Mouse (Mus musculus) neural tube, embryonic 11.5 days (tissue): Measurements from ENCODE around the gene Tff1. TPM values are rescaled to one million over a fixed set of nuclear protein-coding genes. Genes with fewer than 3 reads are reported as not detected.

Experiments
- ATAC-seq: fragments of 200-750 bp; cut with Nextera tagmentation; 2 replicates; pipeline ENCODE4 v1.8.0; 2017; ENCODE audit warnings: moderate number of reproducible peaks, mild to moderate bottlenecking, moderate TSS enrichment, moderate library complexity; ENCODE audit not compliant: insufficient read depth, low FRiP score, low TSS enrichment
- DNase-seq: peaks from one replicate; pipeline ENCODE4 v3.0.0-alpha.2; 2015; ENCODE audit warnings: low spot score
- H3K27ac ChIP-seq: fragments of 300-500 bp; sonication (generic); 2 replicates; pipeline ENCODE4 v1.5.1; 2014; ENCODE audit warnings: low read depth, mild to moderate bottlenecking, low read length
- H3K27me3 ChIP-seq: fragments of 300-500 bp; sonication (generic); 2 replicates; pipeline ENCODE4 v1.6.1; 2014; ENCODE audit warnings: mild to moderate bottlenecking, low read length, mixed read lengths; ENCODE audit not compliant: control insufficient read depth, insufficient read depth
- H3K36me3 ChIP-seq: fragments of 300-500 bp; sonication (generic); 2 replicates; pipeline ENCODE4 v1.6.1; 2014; ENCODE audit warnings: mild to moderate bottlenecking, low read length, moderate library complexity, mixed read lengths; ENCODE audit not compliant: control insufficient read depth, insufficient read depth
- H3K4me1 ChIP-seq: fragments of 300-500 bp; sonication (generic); 2 replicates; pipeline ENCODE4 v1.6.1; 2014; ENCODE audit warnings: low read length, mixed read lengths; ENCODE audit not compliant: control insufficient read depth, insufficient read depth
- H3K4me2 ChIP-seq: fragments of 300-500 bp; sonication (generic); 2 replicates; pipeline ENCODE4 v1.6.1; 2014; ENCODE audit warnings: low read depth, mild to moderate bottlenecking, moderate library complexity
- H3K4me3 ChIP-seq: fragments of 300-500 bp; sonication (generic); 2 replicates; pipeline ENCODE4 v1.5.1; 2014; ENCODE audit warnings: low read depth, low read length
- H3K9ac ChIP-seq: fragments of 300-500 bp; sonication (generic); 2 replicates; pipeline ENCODE4 v1.6.1; 2014; ENCODE audit warnings: mild to moderate bottlenecking, low read length
- H3K9me3 ChIP-seq: fragments of 300-500 bp; sonication (generic); 2 replicates; pipeline ENCODE4 v1.6.1; 2016; ENCODE audit warnings: low read length; ENCODE audit not compliant: control insufficient read depth
- WGBS: fragments of 180-500 bp; shearing (Covaris S2); extraction: QIAGEN DNeasy Blood & Tissue Kit; methylation state at CpG from one replicate; pipeline ENCODE4 v1.1.7; 2014; 5-methylcytosine and 5-hydroxymethylcytosine counted together
- polyA plus RNA-seq: library from polyadenylated mRNA; unstranded; fragments of >200 nt; fragmentation: Nextera tagmentation; extraction: Ambion mirVana; gene quantifications from 2 replicates; pipeline ENCODE4 v1.2.1, GENCODE M21; 2014

Gene Tff1
- not detected in 2 replicates for polyA plus RNA-seq

DNA sequence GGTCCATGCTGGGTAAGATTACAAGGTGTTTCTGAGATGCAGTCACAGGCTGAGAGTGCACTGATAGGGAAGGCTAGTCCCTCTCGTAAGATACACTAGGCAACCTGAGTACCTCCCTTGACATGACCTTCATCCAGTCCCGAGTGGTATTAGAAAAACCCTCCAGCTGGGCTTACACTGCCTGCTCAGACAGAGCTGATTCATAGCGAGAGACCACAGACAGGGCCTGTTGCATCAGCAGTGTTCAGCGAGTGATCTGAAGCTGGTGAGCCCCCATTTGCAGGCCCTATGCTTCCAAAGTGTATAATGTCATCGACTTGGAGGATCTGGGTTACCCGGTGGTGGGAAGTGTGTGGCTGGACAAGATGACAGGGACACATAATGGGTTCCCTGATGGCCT, at the start of gene Tff1:
Gene Tff1 (minus strand): TSS at position 151 of the 400 bp plus-strand sequence.
- Histone ChIP-seq H3K27me3 (no peaks in the 10 kb centered on the region), H3K27ac (no peak within 1 kb of the TSS), H3K4me1 (no peaks in the 10 kb centered on the region), H3K36me3 (no peaks in the 10 kb centered on the region), H3K9me3 (no peaks in the 10 kb centered on the region), H3K9ac (no peak within 1 kb of the TSS), H3K4me2 (no peak within 1 kb of the TSS), H3K4me3 (no peak within 1 kb of the TSS)
- WGBS, result 88% methylated on average over 6 of the region's 6 CpGs
- no peak for DNase-seq
- ATAC-seq, result no peak

DNA sequence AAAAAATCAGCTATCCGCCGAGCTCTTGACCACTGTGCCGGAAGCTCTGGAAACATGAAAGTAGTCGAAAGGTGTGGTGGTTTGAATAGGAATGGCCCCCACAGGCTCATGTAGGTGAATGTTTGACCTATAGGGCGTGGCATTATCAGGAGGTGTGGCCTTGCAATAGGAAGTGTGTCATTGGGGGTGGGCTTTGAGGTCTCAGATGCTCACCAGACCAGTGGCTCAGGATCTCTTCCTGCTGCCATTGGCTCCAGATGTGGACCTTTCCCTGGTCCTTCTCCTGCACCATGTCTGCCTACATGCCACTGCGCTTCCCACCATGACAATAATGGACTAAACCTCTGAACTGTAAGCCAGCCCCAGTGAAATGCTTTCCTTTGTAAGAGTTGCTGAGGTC, 46.8 kb upstream of the Tff1 start:
- no peak overlapping the region for H3K27ac ChIP-seq
- DNase-seq, result no peak
- no peaks in the 10 kb centered on the region for H3K9me3 ChIP-seq
- H3K4me2 ChIP-seq, result no peak overlapping the region
- no peaks in the 10 kb centered on the region for H3K27me3 ChIP-seq
- H3K9ac ChIP-seq, result no peak overlapping the region
- ATAC-seq, result no peak
- no peak overlapping the region for H3K4me3 ChIP-seq
- WGBS, result 87% methylated on average over 6 of the region's 6 CpGs
- no peaks in the 10 kb centered on the region for H3K4me1 ChIP-seq
- H3K36me3 ChIP-seq, result no peaks in the 10 kb centered on the region

DNA sequence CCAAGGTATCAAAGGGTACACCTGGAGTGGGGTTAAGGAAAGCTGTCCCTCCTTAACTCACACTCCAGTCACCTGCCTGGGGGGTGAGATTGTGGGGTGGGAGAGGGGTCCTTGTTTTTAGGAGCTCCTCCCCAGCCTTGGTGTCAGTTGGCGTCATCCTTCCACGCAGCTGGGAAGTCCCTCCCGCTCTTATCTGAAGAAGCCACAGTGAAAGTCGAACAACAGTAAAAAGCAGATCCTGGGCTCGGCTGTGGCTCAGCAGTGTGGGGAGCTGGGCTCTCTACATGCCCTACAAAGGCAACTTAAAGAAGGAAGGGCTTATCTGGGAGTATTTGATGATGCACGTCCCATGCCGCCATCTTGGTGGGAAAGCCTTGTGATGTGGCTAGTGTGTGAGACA, 45.2 kb upstream of the Tff1 start:
- WGBS, result 89% methylated on average over 7 of the region's 7 CpGs
- ATAC-seq, result no peak
- Histone ChIP-seq H3K9me3 (no peaks in the 10 kb centered on the region), H3K4me2 (no peak overlapping the region), H3K9ac (no peak overlapping the region), H3K4me1 (no peaks in the 10 kb centered on the region), H3K27me3 (no peaks in the 10 kb centered on the region), H3K36me3 (no peaks in the 10 kb centered on the region), H3K4me3 (no peak overlapping the region), H3K27ac (no peak overlapping the region)
- no peak for DNase-seq

DNA sequence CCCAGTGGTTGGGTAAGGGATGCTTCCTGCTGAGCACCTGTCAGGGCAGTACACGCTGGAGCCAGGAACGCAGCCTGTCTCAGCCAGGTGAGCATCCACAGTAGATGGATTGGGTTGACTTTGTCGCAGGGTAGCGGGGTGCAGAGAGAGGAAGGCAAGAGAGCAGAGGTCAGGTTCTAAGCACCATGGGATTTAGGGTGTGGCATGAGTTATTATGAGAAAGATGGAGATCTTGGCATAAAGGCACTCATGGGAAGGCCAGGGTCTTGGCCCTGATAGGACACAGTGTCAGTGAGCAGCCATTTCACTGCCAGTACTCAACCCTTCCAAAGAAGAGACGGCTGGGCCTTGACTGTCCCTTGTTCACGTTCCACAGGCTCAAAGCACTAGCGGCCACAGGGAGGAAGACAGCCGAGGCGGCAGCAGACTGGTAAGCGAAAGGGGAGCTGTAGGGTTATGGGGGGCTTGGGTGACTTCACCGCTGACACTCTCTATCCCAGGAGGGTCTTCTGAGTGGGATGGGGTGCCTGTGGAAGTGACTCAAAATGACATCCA, 44.4 kb upstream of the Tff1 start:
- ATAC-seq (no peak), DNase-seq (no peak)
- 93% methylated on average over 11 of the region's 11 CpGs for WGBS
- Histone ChIP-seq H3K27ac (no peak overlapping the region), H3K4me2 (no peak overlapping the region), H3K9me3 (no peaks in the 10 kb centered on the region), H3K36me3 (no peaks in the 10 kb centered on the region), H3K4me3 (no peak overlapping the region), H3K27me3 (no peaks in the 10 kb centered on the region), H3K9ac (no peak overlapping the region), H3K4me1 (no peaks in the 10 kb centered on the region)

DNA sequence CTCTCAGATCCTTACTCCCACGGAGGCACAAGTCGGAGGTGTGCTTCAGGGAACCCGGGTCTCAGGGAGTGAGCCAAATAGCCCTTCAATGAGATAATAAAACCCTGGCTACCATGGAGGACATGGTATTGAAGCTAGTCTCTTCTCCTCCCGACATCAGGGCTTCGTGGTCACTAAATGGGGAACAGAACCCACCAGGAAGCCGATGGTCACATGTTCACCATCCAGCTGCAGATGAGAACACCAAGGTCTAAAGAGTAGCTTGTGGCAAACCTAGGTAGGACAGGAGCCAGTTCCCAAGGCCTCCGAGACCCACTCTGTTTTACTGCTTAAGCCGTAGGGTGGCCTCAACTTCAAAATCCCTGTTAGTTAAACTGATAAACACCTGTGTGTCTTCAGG, 43.6 kb upstream of the Tff1 start:
- no peak for DNase-seq

DNA sequence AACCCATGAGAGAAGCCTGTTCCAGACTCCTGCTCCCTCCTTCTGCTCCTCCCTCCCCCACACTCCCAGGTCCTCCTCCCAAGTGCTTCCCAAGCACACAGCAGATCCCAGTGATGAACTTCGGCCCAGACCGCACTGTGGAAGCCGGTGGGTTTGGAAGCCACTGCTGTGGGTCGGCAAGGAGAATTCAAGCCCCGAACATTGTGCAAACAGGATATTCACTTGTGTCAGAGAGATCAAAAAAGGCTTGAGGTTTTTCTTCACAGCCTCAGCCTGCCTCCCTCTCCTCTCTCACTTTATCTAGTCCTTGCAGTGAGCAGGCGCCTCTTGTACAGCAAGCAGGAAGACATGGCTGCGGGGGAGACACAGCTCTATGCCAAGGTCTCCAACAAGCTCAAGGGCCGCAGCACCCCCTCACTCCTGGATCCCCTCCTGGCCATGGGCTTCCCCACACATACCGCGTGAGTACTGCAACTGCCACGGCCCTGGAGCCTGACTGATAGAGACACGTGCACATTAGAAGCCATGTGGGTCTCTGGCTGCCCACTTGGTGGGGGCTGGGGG, 42.8 kb upstream of the Tff1 start, which contains the start of gene Ubash3a:
Gene Ubash3a (plus strand): TSS at position 103 of the 564 bp plus-strand sequence.
- no peak within 1 kb of the TSS for H3K4me2 ChIP-seq
- no peaks in the 10 kb centered on the region for H3K4me1 ChIP-seq
- no peaks in the 10 kb centered on the region for H3K27me3 ChIP-seq
- H3K27ac ChIP-seq, result no peak within 1 kb of the TSS
- H3K4me3 ChIP-seq, result no peak within 1 kb of the TSS
- no peak for ATAC-seq
- 88% methylated on average over 12 of the region's 12 CpGs for WGBS
- DNase-seq, result no peak
- H3K9ac ChIP-seq, result no peak within 1 kb of the TSS
- H3K9me3 ChIP-seq, result no peaks in the 10 kb centered on the region
- no peaks in the 10 kb centered on the region for H3K36me3 ChIP-seq

More for the DNA sequence above, 43.6 kb upstream of the Tff1 start:
- H3K27ac ChIP-seq, result no peak overlapping the region
- no peak for ATAC-seq
- no peak overlapping the region for H3K4me2 ChIP-seq
- no peak overlapping the region for H3K4me3 ChIP-seq
- H3K27me3 ChIP-seq, result no peaks in the 10 kb centered on the region
- 80% methylated on average over 8 of the region's 8 CpGs for WGBS
- H3K36me3 ChIP-seq, result no peaks in the 10 kb centered on the region
- H3K9me3 ChIP-seq, result no peaks in the 10 kb centered on the region
- H3K4me1 ChIP-seq, result no peaks in the 10 kb centered on the region
- H3K9ac ChIP-seq, result no peak overlapping the region

DNA sequence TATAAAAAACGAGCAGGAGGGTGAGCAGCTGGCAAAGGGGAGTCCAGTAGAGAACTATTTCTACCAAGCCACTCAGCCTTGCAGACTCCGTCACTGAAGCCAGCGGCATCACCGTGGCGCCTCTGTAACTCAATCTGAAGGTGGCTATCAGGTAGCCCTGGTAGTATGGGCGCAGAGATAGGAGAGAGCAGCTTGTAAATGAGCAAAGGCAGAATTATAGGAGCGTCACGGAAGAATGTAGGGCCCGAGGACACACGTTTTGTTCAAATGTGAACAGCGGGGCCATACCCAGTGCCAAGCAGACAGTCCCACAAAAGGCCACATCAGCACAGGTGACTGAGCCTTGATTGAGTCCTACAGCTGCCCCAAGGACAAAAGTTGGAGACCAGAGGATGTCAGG, 33.8 kb upstream of the Tff1 start, which contains the start of gene Tmprss3:
Gene Tmprss3 (minus strand): TSS at position 101 of the 400 bp plus-strand sequence.
- H3K27me3 ChIP-seq, result no peaks in the 10 kb centered on the region

DNA sequence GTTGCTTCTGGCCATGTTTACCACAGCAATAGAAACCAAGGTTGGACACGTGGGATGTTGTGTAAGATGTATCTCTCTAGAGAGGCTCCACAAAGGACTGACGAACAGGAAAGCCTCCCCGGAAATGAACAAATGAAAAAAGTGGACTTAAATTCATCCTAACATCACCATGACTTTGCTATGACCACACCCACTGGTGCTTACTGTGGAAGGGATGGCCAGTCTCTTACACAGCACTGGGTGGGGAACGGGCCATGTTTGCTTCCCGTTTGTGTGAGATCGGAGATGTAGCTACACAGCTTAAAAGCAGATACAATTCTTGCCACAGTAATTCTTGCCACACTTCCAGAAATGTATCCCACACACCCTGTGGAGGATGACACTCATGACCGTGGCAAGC, 31.2 kb upstream of the Tff1 start:
- Histone ChIP-seq H3K4me1 (no peaks in the 10 kb centered on the region), H3K9ac (no peak overlapping the region), H3K4me3 (no peak overlapping the region), H3K27me3 (no peaks in the 10 kb centered on the region), H3K4me2 (no peak overlapping the region), H3K36me3 (no peaks in the 10 kb centered on the region), H3K27ac (no peak overlapping the region), H3K9me3 (no peaks in the 10 kb centered on the region)
- no peak for ATAC-seq
- DNase-seq, result no peak
- WGBS, result 88% methylated on average over 7 of the region's 7 CpGs

More for the DNA sequence above, 33.8 kb upstream of the Tff1 start, which contains the start of gene Tmprss3:
- no peak within 1 kb of the TSS for H3K27ac ChIP-seq
- H3K4me1 ChIP-seq, result no peaks in the 10 kb centered on the region
- no peaks in the 10 kb centered on the region for H3K9me3 ChIP-seq
- H3K9ac ChIP-seq, result no peak within 1 kb of the TSS
- ATAC-seq (no peak), DNase-seq (no peak)
- H3K4me3 ChIP-seq, result no peak within 1 kb of the TSS
- WGBS, result 93% methylated on average over 11 of the region's 11 CpGs
- no peak within 1 kb of the TSS for H3K4me2 ChIP-seq
- H3K36me3 ChIP-seq, result no peaks in the 10 kb centered on the region

DNA sequence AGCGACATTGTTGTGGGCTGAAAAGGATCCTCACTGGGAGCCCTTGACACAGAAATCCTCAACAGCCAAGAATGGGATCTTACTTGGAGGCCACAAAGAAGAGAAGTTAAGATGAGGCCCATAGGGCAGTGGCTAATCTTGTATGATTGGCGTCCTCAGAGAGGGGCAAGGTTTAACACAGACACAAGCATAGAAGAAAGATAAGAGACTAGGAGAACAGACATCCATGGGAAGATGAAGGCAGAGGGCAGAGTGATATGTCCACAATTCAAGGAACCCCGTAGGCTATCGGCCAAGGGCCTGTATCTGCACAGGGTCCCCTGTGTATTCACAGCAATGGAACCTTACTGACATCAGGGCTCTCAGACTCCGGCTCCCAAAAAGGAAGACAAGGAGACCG, 30.1 kb upstream of the Tff1 start:
- H3K4me2 ChIP-seq, result no peak overlapping the region
- no peak for DNase-seq
- ATAC-seq, result no peak
- no peaks in the 10 kb centered on the region for H3K27me3 ChIP-seq
- no peak overlapping the region for H3K4me3 ChIP-seq
- H3K36me3 ChIP-seq, result no peaks in the 10 kb centered on the region
- H3K27ac ChIP-seq, result no peak overlapping the region
- H3K9me3 ChIP-seq, result no peaks in the 10 kb centered on the region
- no peaks in the 10 kb centered on the region for H3K4me1 ChIP-seq
- 93% methylated on average over 6 of the region's 6 CpGs for whole genome bisulfite sequencing
- no peak overlapping the region for H3K9ac ChIP-seq
